Mouse (Mus musculus) testis, adult 2 months (tissue): ENCODE measurements around the gene Bdh2. TPM values are rescaled to one million over a fixed set of nuclear protein-coding genes. Genes with fewer than 3 reads are reported as not detected.

Source experiments
- H3K27ac ChIP-seq: fragments of 200-500 bp; 2 replicates; pipeline ENCODE4 v1.5.1; 2012; ENCODE audit warnings: low read depth, low read length; ENCODE audit not compliant: control insufficient read depth, insufficient read depth
- H3K27me3 ChIP-seq: fragments of 200-500 bp; 2 replicates; pipeline ENCODE4 v1.6.1; 2012; ENCODE audit warnings: mild to moderate bottlenecking, low read length, moderate library complexity; ENCODE audit not compliant: control insufficient read depth, insufficient read depth
- H3K36me3 ChIP-seq: fragments of 200-500 bp; 2 replicates; pipeline ENCODE4 v1.6.1; 2012; ENCODE audit warnings: mild to moderate bottlenecking, low read length; ENCODE audit not compliant: control insufficient read depth, insufficient read depth
- H3K4me1 ChIP-seq: fragments of 200-500 bp; 2 replicates; pipeline ENCODE4 v1.6.1; 2012; ENCODE audit warnings: low read length; ENCODE audit not compliant: control insufficient read depth, insufficient read depth
- H3K4me3 ChIP-seq: fragments of 200-500 bp; 2 replicates; pipeline ENCODE4 v1.5.1; 2012; ENCODE audit warnings: low read depth, mild to moderate bottlenecking, low read length, moderate library complexity, mixed read lengths; ENCODE audit not compliant: control insufficient read depth
- CTCF ChIP-seq: fragments of 200-500 bp; IDR thresholded peaks from 2 replicates; pipeline ENCODE4 v1.5.1; 2012; ENCODE audit warnings: low read depth, mild to moderate bottlenecking, inconsistent platforms, low read length, moderate library complexity; ENCODE audit not compliant: control insufficient read depth, insufficient read depth, insufficient replicate concordance
- POLR2A ChIP-seq: fragments of 200-500 bp; IDR thresholded peaks from 2 replicates; pipeline ENCODE4 v1.6.1; 2012; ENCODE audit warnings: low read depth, mild to moderate bottlenecking, inconsistent platforms, low read length, moderate library complexity; ENCODE audit not compliant: control insufficient read depth
- polyA plus RNA-seq: library from polyadenylated mRNA; depleted of rRNA; stranded (reverse); fragments of >200 nt; gene quantifications from 2 replicates; pipeline ENCODE4 v1.2.3, GENCODE M21; 2012; rRNA removed

Bdh2 gene
- polyA plus RNA-seq, 1 experiment = 1.6 TPM

GRCm38 (mm10) chr3:135332691-135333090 is 51.7 kb downstream of the Bdh2 start:
- Histone ChIP-seq H3K27ac (no peak overlapping the region), H3K36me3 (no peaks in the 10 kb centered on the region), H3K27me3 (no peaks in the 10 kb centered on the region), H3K4me3 (no peak overlapping the region), H3K4me1 (no peaks in the 10 kb centered on the region)
- TF ChIP-seq POLR2A (no peak), CTCF (no peak)

- Histone ChIP-seq H3K36me3 (no peaks in the 10 kb centered on the region), H3K4me3 (no peak overlapping the region), H3K27ac (no peak overlapping the region), H3K27me3 (no peaks in the 10 kb centered on the region), H3K4me1 (no peaks in the 10 kb centered on the region)
- TF ChIP-seq CTCF = no peak
- TF ChIP-seq POLR2A = no peak
Measured at GRCm38 (mm10) chr3:135333763-135334162, 52.7 kb downstream of the Bdh2 start.

GRCm38 (mm10) chr3:135347739-135348264 is 66.8 kb downstream of the Bdh2 start, which contains the start of gene Slc9b1:
Gene Slc9b1 (plus strand): TSS chr3:135348029.
- no peaks in the 10 kb centered on the region for H3K27me3 ChIP-seq
- peak within 1 kb of the TSS; percentile 88 for H3K4me3 ChIP-seq
- no peaks in the 10 kb centered on the region for H3K4me1 ChIP-seq
- peaks cover 1% of the 10 kb centered on the region for H3K36me3 ChIP-seq
- TF ChIP-seq POLR2A (peak; percentile 84), CTCF (no peak)
- peak within 1 kb of the TSS; percentile 87 for H3K27ac ChIP-seq

GRCm38 (mm10) chr3:135349022-135349421 is 68.0 kb downstream of the Bdh2 start:
- Histone ChIP-seq H3K36me3 (peaks cover 1% of the 10 kb centered on the region), H3K4me1 (no peaks in the 10 kb centered on the region), H3K27ac (no peak overlapping the region), H3K4me3 (peak overlapping the region; percentile 66), H3K27me3 (no peaks in the 10 kb centered on the region)
- no peak for TF ChIP-seq POLR2A
- no peak for TF ChIP-seq CTCF

GRCm38 (mm10) chr3:135351857-135352256 is 70.8 kb downstream of the Bdh2 start:
- H3K4me1 ChIP-seq = no peaks in the 10 kb centered on the region
- no peaks in the 10 kb centered on the region for H3K27me3 ChIP-seq
- no peak overlapping the region for H3K4me3 ChIP-seq
- peaks cover 1% of the 10 kb centered on the region for H3K36me3 ChIP-seq
- no peak overlapping the region for H3K27ac ChIP-seq
- TF ChIP-seq POLR2A = no peak
- no peak for TF ChIP-seq CTCF

Other genes with a start within 250 kb of the Bdh2 start
- 11.1 and 13.2 TPM in 2 replicates for gene Cenpe, start 68.7 kb upstream of the Bdh2 start, polyA plus RNA-seq
- 0.26 TPM in 1 of 2 replicates, not detected in the other for gene Slc9b2, start 26.5 kb downstream of the Bdh2 start, polyA plus RNA-seq
- 89.9 and 100.0 TPM in 2 replicates for gene Slc9b1, start 66.8 kb downstream of the Bdh2 start, polyA plus RNA-seq
- 6.5 and 6.7 TPM in 2 replicates for gene Cisd2, start 142.7 kb downstream of the Bdh2 start, polyA plus RNA-seq
- 493 and 621 TPM in 2 replicates for gene Ube2d3, start 156.9 kb downstream of the Bdh2 start, polyA plus RNA-seq
- gene Manba, start 204.4 kb downstream of the Bdh2 start, polyA plus RNA-seq = 5.6 and 8.5 TPM in 2 replicates